Mouse (Mus musculus): Measurements from ENCODE around the gene Ddx20. TPM values are rescaled to one million over a fixed set of nuclear protein-coding genes. Genes with fewer than 3 reads are reported as not detected.
A peak's percentile ranks its signal among the peaks of the same experiment; 100 is the strongest.

Ddx20 gene
- 10.4 and 10.8 TPM in 2 replicates for polyA plus RNA-seq (2012; rRNA removed)

- peak; percentile 80 for DNase-seq (ENCODE audit: low spot score)
Measured at GRCm38 (mm10) chr3:105687324-105688060, at the start of gene Ddx20. Ddx20 (minus strand) TSS chr3:105687574.

GRCm38 (mm10) chr3:105737070-105737469, 49.7 kb upstream of the Ddx20 start:
- DNase-seq (ENCODE audit: low spot score): no peak

GRCm38 (mm10) chr3:105736148-105736547, 48.8 kb upstream of the Ddx20 start:
- DNase-seq (ENCODE audit: low spot score): no peak

- no peak for DNase-seq (ENCODE audit: low spot score)
Measured at GRCm38 (mm10) chr3:105735285-105735684, 47.9 kb upstream of the Ddx20 start.

- DNase-seq (ENCODE audit: low spot score): no peak
Measured at GRCm38 (mm10) chr3:105733538-105733937, 46.2 kb upstream of the Ddx20 start.

GRCm38 (mm10) chr3:105732360-105732759, 45.0 kb upstream of the Ddx20 start:
- no peak for DNase-seq (ENCODE audit: low spot score)

GRCm38 (mm10) chr3:105726037-105726436, 38.7 kb upstream of the Ddx20 start:
- DNase-seq (ENCODE audit: low spot score): no peak

GRCm38 (mm10) chr3:105722510-105722909, 35.1 kb upstream of the Ddx20 start:
- no peak for DNase-seq (ENCODE audit: low spot score)

GRCm38 (mm10) chr3:105721681-105722201, 34.4 kb upstream of the Ddx20 start:
- no peak for DNase-seq (ENCODE audit: low spot score)

GRCm38 (mm10) chr3:105720514-105720913, 33.1 kb upstream of the Ddx20 start:
- no peak for DNase-seq (ENCODE audit: low spot score)

- no peak for DNase-seq (ENCODE audit: low spot score)
Measured at GRCm38 (mm10) chr3:105719979-105720378, 32.6 kb upstream of the Ddx20 start.

GRCm38 (mm10) chr3:105718746-105719145, 31.4 kb upstream of the Ddx20 start:
- DNase-seq (ENCODE audit: low spot score): no peak

- DNase-seq (ENCODE audit: low spot score): no peak
Measured at GRCm38 (mm10) chr3:105717856-105718555, 30.6 kb upstream of the Ddx20 start.

GRCm38 (mm10) chr3:105716353-105717000, 29.1 kb upstream of the Ddx20 start:
- DNase-seq (ENCODE audit: low spot score): no peak

GRCm38 (mm10) chr3:105714820-105715167, 27.4 kb upstream of the Ddx20 start:
- DNase-seq (ENCODE audit: low spot score): no peak

- peak; percentile 21 for DNase-seq (ENCODE audit: low spot score)
Measured at GRCm38 (mm10) chr3:105714091-105714819, 26.9 kb upstream of the Ddx20 start.

- DNase-seq (ENCODE audit: low spot score): no peak
Measured at GRCm38 (mm10) chr3:105712827-105713226, 25.5 kb upstream of the Ddx20 start.

GRCm38 (mm10) chr3:105711741-105712140, 24.4 kb upstream of the Ddx20 start:
- no peak for DNase-seq (ENCODE audit: low spot score)

- peak; percentile 20 for DNase-seq (ENCODE audit: low spot score)
Measured at GRCm38 (mm10) chr3:105710246-105710645, 22.9 kb upstream of the Ddx20 start.

GRCm38 (mm10) chr3:105707590-105707989, 20.2 kb upstream of the Ddx20 start:
- no peak for DNase-seq (ENCODE audit: low spot score)

GRCm38 (mm10) chr3:105706366-105707020, 19.1 kb upstream of the Ddx20 start:
- DNase-seq (ENCODE audit: low spot score): peak; percentile 21

All from urinary bladder, adult 2 months (tissue).